Mouse (Mus musculus): ENCODE data around the gene Ncstn. TPM values are rescaled to one million over a fixed set of nuclear protein-coding genes. Genes with fewer than 3 reads are reported as not detected.

The Ncstn gene
- polyA plus RNA-seq, 2 experiments: 22.2 to 24.6 TPM

DNA sequence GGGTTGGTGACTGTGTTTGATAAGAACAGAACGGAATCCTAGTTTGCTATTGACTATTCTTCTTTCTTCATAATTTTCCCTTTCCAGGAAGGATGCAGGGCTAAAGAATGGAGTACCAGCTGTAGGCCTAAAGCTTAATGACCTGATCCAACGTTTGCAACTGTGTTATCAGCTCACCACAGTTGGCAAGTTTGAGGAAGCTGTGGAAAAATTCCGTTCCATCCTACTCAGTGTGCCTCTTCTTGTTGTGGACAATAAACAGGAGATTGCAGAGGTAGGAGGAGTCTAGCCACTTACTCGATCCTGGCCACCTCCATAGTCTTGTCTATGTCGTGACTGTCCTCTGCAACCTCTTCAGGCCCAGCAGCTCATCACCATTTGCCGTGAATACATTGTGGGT is 36.5 kb upstream of the Ncstn start:
- ATAC-seq (ENCODE audit: insufficient read depth) (no peak), DNase-seq (ENCODE audit: low read depth in 3 of 3, low spot score in 3 of 3) (no peak)
- WGBS (ENCODE audit: insufficient replicate concordance): 59% methylated on average over 6 of the region's 6 CpGs
- no peaks in the 10 kb centered on the region for H3K4me1 ChIP-seq (replicated peaks; ENCODE audit: control insufficient read depth in 2 of 2, insufficient read depth in 2 of 2, low read length in 1 of 2)
- no peaks in the 10 kb centered on the region for H3K9me3 ChIP-seq (ENCODE audit: control insufficient read depth, low read length)
- no peaks in the 10 kb centered on the region for H3K27me3 ChIP-seq (ENCODE audit: control insufficient read depth, insufficient read depth, low read length)
- no peak overlapping the region for H3K27ac ChIP-seq
- H3K4me3 ChIP-seq (ENCODE audit: insufficient read depth in 1 of 2, low read depth in 2 of 2, low read length in 2 of 2): no peak overlapping the region
- H3K9ac ChIP-seq (replicated peaks): no peak overlapping the region
- TF ChIP-seq CTCF (IDR thresholded peaks at IDR 0.05; ENCODE audit: low read depth) (no peak), EP300 (IDR thresholded peaks at IDR 0.05; ENCODE audit: low read depth) (no peak)
- H3K4me2 ChIP-seq (ENCODE audit: low read depth): no peak overlapping the region
- H3K36me3 ChIP-seq (replicated peaks; ENCODE audit: control insufficient read depth, insufficient read depth, low read depth): peaks cover 69% of the 10 kb centered on the region

DNA sequence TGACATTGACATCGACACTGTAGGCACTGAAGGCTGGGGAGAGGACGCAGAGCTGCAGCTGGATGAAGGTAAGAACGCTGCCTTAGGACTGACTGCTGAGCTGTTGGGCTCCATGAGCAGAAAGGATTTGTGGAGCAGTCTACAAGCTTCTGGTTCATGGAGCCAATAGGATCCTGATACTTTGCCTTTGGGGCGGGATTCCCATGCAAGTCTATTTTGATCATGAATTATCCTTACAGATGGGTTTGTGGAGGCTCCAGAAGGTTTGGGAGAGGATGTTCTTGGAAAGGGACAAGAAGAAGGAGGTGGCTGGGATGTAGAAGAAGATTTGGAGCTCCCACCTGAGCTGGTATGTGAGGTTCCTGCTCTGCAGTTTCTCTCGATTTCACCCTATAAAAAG is 34.4 kb upstream of the Ncstn start:
- TF ChIP-seq CTCF (IDR thresholded peaks at IDR 0.05; ENCODE audit: low read depth): no peak
- no peak for TF ChIP-seq EP300 (IDR thresholded peaks at IDR 0.05; ENCODE audit: low read depth)
- Histone ChIP-seq H3K36me3 (replicated peaks; ENCODE audit: control insufficient read depth, insufficient read depth, low read depth) (peaks cover 84% of the 10 kb centered on the region), H3K4me1 (replicated peaks; ENCODE audit: control insufficient read depth in 2 of 2, insufficient read depth in 2 of 2, low read length in 1 of 2) (no peaks in the 10 kb centered on the region), H3K27me3 (ENCODE audit: control insufficient read depth, insufficient read depth, low read length) (no peaks in the 10 kb centered on the region), H3K4me3 (ENCODE audit: insufficient read depth in 1 of 2, low read depth in 2 of 2, low read length in 2 of 2) (no peak overlapping the region), H3K27ac (no peak overlapping the region), H3K9me3 (ENCODE audit: control insufficient read depth, low read length) (no peaks in the 10 kb centered on the region), H3K4me2 (ENCODE audit: low read depth) (no peak overlapping the region), H3K9ac (replicated peaks) (no peak overlapping the region)
- 82% methylated on average over 5 of the region's 5 CpGs for WGBS (ENCODE audit: insufficient replicate concordance)
- DNase-seq (ENCODE audit: low read depth in 3 of 3, low spot score in 3 of 3) (no peak), ATAC-seq (ENCODE audit: insufficient read depth) (no peak)

DNA sequence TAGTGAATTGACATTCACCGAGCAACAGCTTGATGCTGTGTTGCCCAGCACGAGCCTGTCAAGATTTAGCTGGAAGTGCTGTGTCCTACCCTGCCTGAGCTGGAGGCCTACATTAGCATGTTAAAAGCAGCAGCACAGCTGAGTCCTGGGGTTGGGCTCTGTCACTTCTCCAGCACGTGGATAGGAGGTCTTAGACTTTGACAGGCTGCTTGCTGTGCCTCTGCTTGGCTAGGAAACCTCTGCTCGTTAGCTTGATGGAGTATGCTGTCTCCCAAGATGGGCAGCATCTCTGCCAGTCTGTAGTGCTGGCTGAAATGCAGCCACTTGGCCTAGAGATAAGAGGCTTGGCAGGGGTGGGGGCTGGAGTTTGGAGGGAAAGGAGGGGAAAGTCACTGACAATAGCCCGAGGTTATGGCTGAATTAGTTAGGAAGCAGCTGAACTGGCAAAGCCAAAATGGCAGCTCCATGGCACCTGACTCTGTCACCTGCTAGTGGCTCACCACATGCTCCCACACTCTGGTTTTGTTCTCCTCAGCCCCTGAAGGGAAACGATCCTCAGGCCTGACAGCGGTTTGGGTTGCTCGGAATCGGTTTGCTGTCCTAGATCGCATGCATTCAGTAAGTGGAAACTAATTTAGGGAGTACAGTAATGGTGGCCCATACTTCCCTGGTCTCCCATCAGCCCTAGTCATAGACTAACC is 25.3 kb upstream of the Ncstn start:
- ATAC-seq (ENCODE audit: insufficient read depth): 0 out of 2 replicates have a peak, but pooled peaks have one; percentile 18

DNA sequence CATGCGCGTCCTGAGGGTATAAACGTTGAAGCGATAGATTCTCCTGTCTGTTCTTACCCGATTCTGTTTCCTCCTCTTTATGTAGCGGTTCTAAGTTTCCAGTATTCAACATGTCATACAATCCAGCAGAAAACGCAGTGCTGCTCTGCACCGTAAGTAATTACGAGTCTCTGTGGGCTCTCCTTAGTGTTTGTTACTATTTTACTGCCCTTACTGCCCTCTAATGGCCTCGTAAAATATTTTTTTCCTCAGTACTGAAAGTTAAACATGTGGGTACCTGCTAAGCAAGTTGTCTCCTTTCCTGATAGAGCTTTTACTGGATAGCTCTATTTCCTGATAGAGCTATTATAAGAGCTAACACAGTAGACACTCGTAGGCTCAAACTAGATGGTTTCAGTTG is 22.5 kb upstream of the Ncstn start:
- Histone ChIP-seq H3K4me2 (ENCODE audit: low read depth) (no peak overlapping the region), H3K9me3 (ENCODE audit: control insufficient read depth, low read length) (no peaks in the 10 kb centered on the region), H3K4me3 (ENCODE audit: insufficient read depth in 1 of 2, low read depth in 2 of 2, low read length in 2 of 2) (no peak overlapping the region), H3K36me3 (replicated peaks; ENCODE audit: control insufficient read depth, insufficient read depth, low read depth) (peaks cover 80% of the 10 kb centered on the region), H3K27me3 (ENCODE audit: control insufficient read depth, insufficient read depth, low read length) (no peaks in the 10 kb centered on the region), H3K27ac (no peak overlapping the region), H3K4me1 (replicated peaks; ENCODE audit: control insufficient read depth in 2 of 2, insufficient read depth in 2 of 2, low read length in 1 of 2) (no peaks in the 10 kb centered on the region), H3K9ac (replicated peaks) (no peak overlapping the region)
- TF ChIP-seq EP300 (IDR thresholded peaks at IDR 0.05; ENCODE audit: low read depth) (no peak), CTCF (IDR thresholded peaks at IDR 0.05; ENCODE audit: low read depth) (no peak)
- 81% methylated on average over 11 of the region's 11 CpGs for WGBS (ENCODE audit: insufficient replicate concordance)
- DNase-seq (ENCODE audit: low read depth in 3 of 3, low spot score in 3 of 3) (no peak), ATAC-seq (ENCODE audit: insufficient read depth) (no peak)

More for the DNA sequence above, 25.3 kb upstream of the Ncstn start:
- Histone ChIP-seq H3K4me2 (ENCODE audit: low read depth) (no peak overlapping the region), H3K4me1 (replicated peaks; ENCODE audit: control insufficient read depth in 2 of 2, insufficient read depth in 2 of 2, low read length in 1 of 2) (no peaks in the 10 kb centered on the region), H3K27me3 (ENCODE audit: control insufficient read depth, insufficient read depth, low read length) (no peaks in the 10 kb centered on the region), H3K27ac (no peak overlapping the region), H3K9ac (replicated peaks) (no peak overlapping the region), H3K36me3 (replicated peaks; ENCODE audit: control insufficient read depth, insufficient read depth, low read depth) (peaks cover 79% of the 10 kb centered on the region), H3K9me3 (ENCODE audit: control insufficient read depth, low read length) (no peaks in the 10 kb centered on the region), H3K4me3 (ENCODE audit: insufficient read depth in 1 of 2, low read depth in 2 of 2, low read length in 2 of 2) (no peak overlapping the region)
- WGBS (ENCODE audit: insufficient replicate concordance): 79% methylated on average over 10 of the region's 10 CpGs
- no peak for DNase-seq (ENCODE audit: low read depth in 3 of 3, low spot score in 3 of 3)
- no peak for TF ChIP-seq EP300 (IDR thresholded peaks at IDR 0.05; ENCODE audit: low read depth)
- TF ChIP-seq CTCF (IDR thresholded peaks at IDR 0.05; ENCODE audit: low read depth): no peak

DNA sequence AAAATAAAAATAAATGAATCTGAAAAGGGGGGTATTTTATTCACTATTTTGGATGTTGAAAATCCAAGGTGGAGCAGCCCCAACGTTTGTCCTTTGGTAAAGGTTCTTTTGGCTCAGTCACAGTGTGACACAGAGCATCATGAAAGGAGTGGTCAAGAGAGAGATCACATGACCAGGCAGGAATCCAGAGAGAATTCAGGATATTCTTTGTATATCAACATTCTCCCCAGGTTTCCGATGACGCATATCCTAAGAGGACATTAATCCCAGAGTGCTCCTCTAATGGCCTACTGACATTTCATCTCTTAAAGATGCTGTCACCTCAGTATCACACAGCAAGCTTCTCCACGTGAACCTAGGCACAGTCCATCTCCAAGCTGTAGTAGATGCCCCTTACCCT is 21.0 kb upstream of the Ncstn start:
- ATAC-seq (ENCODE audit: insufficient read depth) (no peak), DNase-seq (ENCODE audit: low read depth in 3 of 3, low spot score in 3 of 3) (no peak)
- Histone ChIP-seq H3K9me3 (ENCODE audit: control insufficient read depth, low read length) (no peaks in the 10 kb centered on the region), H3K4me1 (replicated peaks; ENCODE audit: control insufficient read depth in 2 of 2, insufficient read depth in 2 of 2, low read length in 1 of 2) (no peaks in the 10 kb centered on the region), H3K27ac (no peak overlapping the region), H3K36me3 (replicated peaks; ENCODE audit: control insufficient read depth, insufficient read depth, low read depth) (peaks cover 76% of the 10 kb centered on the region), H3K4me3 (ENCODE audit: insufficient read depth in 1 of 2, low read depth in 2 of 2, low read length in 2 of 2) (no peak overlapping the region), H3K27me3 (ENCODE audit: control insufficient read depth, insufficient read depth, low read length) (no peaks in the 10 kb centered on the region), H3K9ac (replicated peaks) (no peak overlapping the region), H3K4me2 (ENCODE audit: low read depth) (no peak overlapping the region)
- 84% methylated on average over 4 of the region's 4 CpGs for WGBS (ENCODE audit: insufficient replicate concordance)
- TF ChIP-seq EP300 (IDR thresholded peaks at IDR 0.05; ENCODE audit: low read depth) (no peak), CTCF (IDR thresholded peaks at IDR 0.05; ENCODE audit: low read depth) (no peak)

Measured in liver, embryonic 14.5 days (tissue).